Mouse (Mus musculus) E14TG2a.4 (cell line): ENCODE data around the gene Stat5b.

Experiments used
- H3K27me3 ChIP-seq: 2 replicates; pipeline ENCODE4 v1.6.1; 2014; ENCODE audit warnings: low read length, control low read depth; ENCODE audit not compliant: insufficient read depth
- H3K36me3 ChIP-seq: 2 replicates; pipeline ENCODE4 v1.6.1; 2014; ENCODE audit warnings: low read length, control low read depth; ENCODE audit not compliant: insufficient read depth
- H3K4me1 ChIP-seq: replicated peaks from 2 replicates; pipeline ENCODE4 v1.6.1; 2014; ENCODE audit warnings: low read depth, low read length, control low read depth
- H3K4me3 ChIP-seq: replicated peaks from 2 replicates; pipeline ENCODE4 v1.5.1; 2014; ENCODE audit warnings: mild to moderate bottlenecking, low read length
- H3K9me3 ChIP-seq: 2 replicates; pipeline ENCODE4 v1.6.1; 2014; ENCODE audit warnings: low read length, control low read depth
- CTCF ChIP-seq: conservative IDR thresholded peaks from 2 replicates; pipeline ENCODE4 v1.5.1; 2014; ENCODE audit warnings: low read length
- NANOG ChIP-seq: IDR thresholded peaks from 2 replicates; pipeline ENCODE4 v1.6.1; 2014; ENCODE audit warnings: borderline replicate concordance, low read length, mixed read lengths
- POU5F1 ChIP-seq: IDR thresholded peaks from 2 replicates; pipeline ENCODE4 v1.6.1; 2014; ENCODE audit warnings: low read length, borderline replicate concordance

Gene Stat5b

GRCm38 (mm10) chr11:100746546-100746945 lies 104.0 kb downstream of the Stat5b start:
- Histone ChIP-seq H3K9me3 (no peaks in the 10 kb centered on the region), H3K27me3 (peaks cover 49% of the 10 kb centered on the region), H3K4me3 (no peak overlapping the region), H3K36me3 (no peaks in the 10 kb centered on the region), H3K4me1 (peaks cover 43% of the 10 kb centered on the region)
- no peak for TF ChIP-seq NANOG
- TF ChIP-seq CTCF: no peak
- TF ChIP-seq POU5F1: no peak

DNA sequence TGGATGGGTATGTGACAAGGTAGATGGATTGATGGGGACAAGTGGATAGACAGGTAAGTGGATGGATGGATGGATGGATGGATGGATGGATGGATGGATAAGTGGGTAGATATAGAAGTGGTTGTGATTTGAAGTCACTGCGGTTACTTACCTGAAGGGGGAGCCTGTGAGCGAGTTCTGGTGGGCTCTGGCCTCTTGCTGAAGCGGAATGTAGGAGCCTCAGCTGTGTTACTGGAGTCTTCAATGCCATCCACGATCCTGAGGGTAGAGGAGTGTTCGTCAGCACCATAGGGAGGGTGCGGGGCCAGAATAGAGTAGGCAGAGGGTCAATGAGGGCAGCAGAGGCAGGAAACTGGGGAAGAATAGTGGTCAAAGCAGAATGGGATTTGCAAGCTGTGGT lies 105.4 kb downstream of the Stat5b start:
- no peak overlapping the region for H3K4me3 ChIP-seq
- TF ChIP-seq POU5F1: no peak
- TF ChIP-seq CTCF: peak; percentile 38

DNA sequence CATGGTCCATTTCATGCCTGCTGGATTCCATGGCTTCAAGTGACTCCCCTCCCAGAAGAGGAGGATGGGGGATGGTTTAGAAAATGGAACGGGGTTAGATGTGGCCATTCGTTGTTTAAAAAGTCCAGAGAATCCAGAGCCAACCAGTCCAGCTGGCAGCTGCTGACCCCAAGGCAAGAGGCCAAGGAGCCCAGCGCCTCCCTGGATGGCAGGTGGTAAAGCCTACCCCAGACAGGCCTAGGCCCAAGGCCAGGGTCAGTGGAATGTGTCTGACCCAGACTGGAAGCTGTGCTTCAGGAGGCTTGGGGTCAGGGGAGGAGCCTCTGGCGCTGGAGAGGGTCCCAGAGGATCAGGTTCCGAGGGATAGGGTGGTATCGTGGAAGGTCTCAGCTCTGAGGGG lies 109.2 kb downstream of the Stat5b start:
- H3K4me3 ChIP-seq: no peak overlapping the region
- peaks cover 35% of the 10 kb centered on the region for H3K4me1 ChIP-seq
- no peak for TF ChIP-seq POU5F1
- no peak for TF ChIP-seq NANOG
- TF ChIP-seq CTCF: no peak

More for the DNA sequence above, 105.4 kb downstream of the Stat5b start:
- Histone ChIP-seq H3K4me1 (peaks cover 40% of the 10 kb centered on the region), H3K36me3 (no peaks in the 10 kb centered on the region), H3K9me3 (no peaks in the 10 kb centered on the region), H3K27me3 (peaks cover 41% of the 10 kb centered on the region)

DNA sequence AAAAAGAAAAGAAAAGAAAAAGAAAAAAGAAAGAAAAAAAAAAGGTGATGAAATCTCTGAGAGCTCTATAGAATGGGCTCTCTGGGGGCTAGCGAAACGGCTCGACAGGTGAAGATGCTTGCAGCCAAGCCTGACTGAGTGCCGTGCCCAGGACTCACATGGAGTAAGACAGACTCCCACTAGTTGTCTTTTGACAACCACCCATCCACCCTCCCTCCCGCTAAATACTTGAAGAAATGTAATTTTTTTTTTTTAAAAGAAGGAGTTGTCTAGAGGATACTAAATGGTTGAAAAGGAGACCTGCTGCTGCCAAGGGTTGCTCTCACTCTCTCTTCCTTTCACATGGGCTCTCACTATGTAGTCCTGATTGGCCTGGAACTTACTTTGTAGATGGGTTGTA lies 111.8 kb downstream of the Stat5b start:
- Histone ChIP-seq H3K36me3 (peaks cover 22% of the 10 kb centered on the region), H3K27me3 (no peaks in the 10 kb centered on the region), H3K9me3 (no peaks in the 10 kb centered on the region), H3K4me3 (peak overlapping the region; percentile 100), H3K4me1 (peaks cover 45% of the 10 kb centered on the region)
- TF ChIP-seq NANOG: no peak
- no peak for TF ChIP-seq CTCF
- TF ChIP-seq POU5F1: no peak

More for the DNA sequence above, 109.2 kb downstream of the Stat5b start:
- Histone ChIP-seq H3K36me3 (peaks cover under 1% of the 10 kb centered on the region; the same call in 1 of the 2 replicates), H3K27me3 (peaks cover 10% of the 10 kb centered on the region), H3K9me3 (no peaks in the 10 kb centered on the region)

- Histone ChIP-seq H3K4me3 (peak within 1 kb of the TSS; percentile 100), H3K4me1 (peaks cover 51% of the 10 kb centered on the region), H3K9me3 (no peaks in the 10 kb centered on the region), H3K27me3 (no peaks in the 10 kb centered on the region), H3K36me3 (peaks cover 27% of the 10 kb centered on the region)
- TF ChIP-seq CTCF: no peak
- no peak for TF ChIP-seq POU5F1
Observed at GRCm38 (mm10) chr11:100738066-100738604, 112.4 kb downstream of the Stat5b start, which contains the start of gene Rab5c. Gene Rab5c, minus strand, starts transcription at chr11:100738215.

- Histone ChIP-seq H3K36me3 (peaks cover 36% of the 10 kb centered on the region), H3K27me3 (no peaks in the 10 kb centered on the region), H3K4me3 (peak overlapping the region; percentile 100), H3K9me3 (no peaks in the 10 kb centered on the region), H3K4me1 (peaks cover 60% of the 10 kb centered on the region)
- TF ChIP-seq CTCF (no peak), POU5F1 (no peak), NANOG (no peak)
Observed at GRCm38 (mm10) chr11:100737105-100737733, 113.3 kb downstream of the Stat5b start.

GRCm38 (mm10) chr11:100736746-100737080 lies 113.8 kb downstream of the Stat5b start:
- TF ChIP-seq NANOG (no peak), POU5F1 (no peak), CTCF (no peak)

DNA sequence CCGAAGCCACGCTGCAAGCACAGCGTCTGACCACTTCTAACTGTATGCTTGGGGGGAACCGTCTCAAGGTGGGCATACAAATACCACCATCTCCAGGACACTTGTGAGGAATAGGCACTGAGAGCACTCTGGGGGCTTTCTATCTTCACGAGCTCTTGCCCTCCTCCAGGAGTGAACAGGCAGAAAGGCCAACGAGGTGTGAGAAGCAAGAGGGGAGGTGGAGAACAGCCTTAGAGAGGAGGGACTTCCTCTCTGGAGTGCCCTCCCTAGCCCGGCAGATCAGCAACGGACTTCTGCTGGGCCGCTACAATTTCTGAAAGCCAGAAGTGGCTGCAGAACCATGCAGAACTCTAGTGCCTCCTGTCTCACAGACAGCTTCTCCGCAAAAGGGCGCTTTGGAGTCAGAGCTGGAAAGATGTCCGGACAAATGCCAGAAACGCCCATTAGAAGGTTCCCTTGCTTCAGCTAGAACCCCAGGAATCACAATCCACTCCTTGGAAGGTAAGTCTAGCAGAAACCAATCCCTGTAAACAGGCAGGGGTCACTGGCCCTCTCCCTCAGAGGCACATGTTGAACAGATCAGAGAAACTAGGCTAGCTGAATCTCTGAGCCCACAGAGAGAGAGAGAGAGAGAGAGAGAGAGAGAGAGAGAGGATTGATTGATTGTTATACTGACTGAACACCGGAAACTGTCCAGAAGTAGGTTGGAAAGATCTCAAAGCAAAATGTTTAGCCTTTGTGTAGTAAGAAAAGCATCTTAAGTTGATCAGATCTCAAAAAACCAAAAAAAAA lies 114.4 kb downstream of the Stat5b start:
- Histone ChIP-seq H3K27me3 (no peaks in the 10 kb centered on the region), H3K9me3 (no peaks in the 10 kb centered on the region), H3K36me3 (peaks cover 47% of the 10 kb centered on the region)

More at GRCm38 (mm10) chr11:100736746-100737080, 113.8 kb downstream of the Stat5b start:
- peaks cover 65% of the 10 kb centered on the region for H3K4me1 ChIP-seq
- peaks cover 41% of the 10 kb centered on the region for H3K36me3 ChIP-seq
- no peaks in the 10 kb centered on the region for H3K27me3 ChIP-seq
- H3K9me3 ChIP-seq: no peaks in the 10 kb centered on the region
- peak overlapping the region; percentile 100 for H3K4me3 ChIP-seq

More for the DNA sequence above, 114.4 kb downstream of the Stat5b start:
- TF ChIP-seq POU5F1 (no peak), NANOG (no peak), CTCF (no peak)
- Histone ChIP-seq H3K4me3 (peak overlapping the region; percentile 100), H3K4me1 (peaks cover 70% of the 10 kb centered on the region)
